Mouse (Mus musculus): ENCODE measurements around the gene Adssl1.

- TF ChIP-seq CTCF (IDR thresholded peaks at IDR 0.05; ENCODE audit: low read depth) (no peak), EP300 (IDR thresholded peaks at IDR 0.05; ENCODE audit: low read depth) (no peak)
These were observed 40.4 kb upstream of the Adssl1 start for GRCm38 (mm10) chr12:112579430-112579829.
